Mouse (Mus musculus): ENCODE measurements around the gene Rps6kb2. TPM values are rescaled to one million over a fixed set of nuclear protein-coding genes. Genes with fewer than 3 reads are reported as not detected.

The Rps6kb2 gene
- polyA plus RNA-seq, 1 experiment from 2014 or later: 63.3 TPM

DNA sequence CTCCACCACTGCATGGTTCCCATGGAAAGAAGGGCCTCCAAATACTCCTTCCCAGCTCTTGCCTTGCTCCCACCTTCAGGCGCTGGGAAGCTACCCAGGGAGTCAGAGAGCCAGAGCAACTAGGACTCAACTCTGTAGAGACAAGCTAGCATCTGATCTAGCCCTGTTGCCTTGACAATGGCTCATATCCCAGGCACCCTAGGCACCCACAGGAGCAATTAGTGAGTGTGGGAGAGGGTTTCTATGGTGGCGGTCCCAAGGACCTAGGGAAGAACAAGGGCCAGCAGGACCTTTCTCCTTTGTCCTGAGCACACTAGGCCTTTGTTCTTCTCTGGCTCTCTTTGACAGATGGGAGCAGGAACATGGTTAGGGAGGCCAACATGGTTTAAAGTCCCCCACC lies 20.5 kb upstream of the Rps6kb2 start:
- H3K4me3 ChIP-seq: no peak overlapping the region
- no peaks in the 10 kb centered on the region for H3K36me3 ChIP-seq
- H3K4me1 ChIP-seq: peaks cover 11% of the 10 kb centered on the region
- H3K9me3 ChIP-seq: no peaks in the 10 kb centered on the region
- H3K4me2 ChIP-seq (replicated peaks): no peak overlapping the region
- H3K27ac ChIP-seq (replicated peaks): no peak overlapping the region
- no peak for ATAC-seq (ENCODE audit: low FRiP score, low read depth)
- H3K27me3 ChIP-seq: no peaks in the 10 kb centered on the region
- H3K9ac ChIP-seq (replicated peaks): no peak overlapping the region
- WGBS: 86% methylated on average over 2 of the region's 2 CpGs

DNA sequence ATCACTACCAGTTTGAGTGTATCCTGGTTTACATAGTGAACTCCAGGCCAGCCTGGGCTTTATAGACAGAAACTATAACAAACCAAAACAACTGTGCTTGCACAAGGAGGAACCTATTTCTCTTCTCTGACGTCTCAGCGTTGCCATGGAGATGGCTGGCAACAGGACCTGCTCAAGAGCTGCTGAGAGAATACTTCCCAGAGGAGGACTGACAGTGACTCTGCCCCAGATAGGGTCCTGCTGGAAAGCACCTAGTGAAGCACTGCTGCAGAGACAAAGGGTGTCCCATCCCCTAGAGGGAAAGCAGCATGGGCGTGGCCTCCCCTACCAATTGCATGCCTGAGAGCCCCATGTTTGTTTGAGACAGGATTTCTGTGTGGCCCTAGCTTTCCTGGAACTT lies 18.7 kb upstream of the Rps6kb2 start:
- Histone ChIP-seq H3K9me3 (no peaks in the 10 kb centered on the region), H3K9ac (replicated peaks) (no peak overlapping the region), H3K4me3 (no peak overlapping the region), H3K4me1 (peaks cover 11% of the 10 kb centered on the region), H3K27ac (replicated peaks) (no peak overlapping the region), H3K36me3 (no peaks in the 10 kb centered on the region), H3K4me2 (replicated peaks) (no peak overlapping the region), H3K27me3 (peaks cover 1% of the 10 kb centered on the region; the same call in 1 of the 2 replicates)
- no peak for ATAC-seq (ENCODE audit: low FRiP score, low read depth)
- 52% methylated on average over 3 of the region's 3 CpGs for WGBS

DNA sequence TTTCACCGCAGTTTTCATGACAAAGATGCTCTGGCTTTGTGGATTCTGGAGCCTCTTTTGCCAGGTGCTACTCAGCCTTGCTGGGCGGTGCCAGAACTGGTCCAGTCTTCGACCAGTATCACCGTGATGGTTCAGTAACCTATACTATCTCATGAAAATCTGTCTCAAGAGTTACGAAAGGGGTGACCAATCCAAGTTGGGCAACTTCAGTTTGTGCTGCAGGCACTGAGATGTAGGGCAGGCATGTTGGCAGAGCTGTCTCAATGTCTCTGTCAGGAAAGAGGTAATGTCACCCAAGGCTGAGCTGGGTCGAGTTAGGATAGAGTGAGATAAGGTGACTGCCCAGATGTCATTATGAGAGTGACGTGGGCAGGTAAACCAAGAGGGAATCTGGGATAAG lies 17.3 kb upstream of the Rps6kb2 start:
- peaks cover 14% of the 10 kb centered on the region for H3K4me1 ChIP-seq
- no peak overlapping the region for H3K9ac ChIP-seq (replicated peaks)
- H3K9me3 ChIP-seq: no peaks in the 10 kb centered on the region
- no peak overlapping the region for H3K4me3 ChIP-seq
- H3K4me2 ChIP-seq (replicated peaks): no peak overlapping the region
- ATAC-seq (ENCODE audit: low FRiP score, low read depth): no peak
- H3K36me3 ChIP-seq: no peaks in the 10 kb centered on the region
- H3K27ac ChIP-seq (replicated peaks): no peak overlapping the region
- peaks cover 10% of the 10 kb centered on the region; the same call in 1 of the 2 replicates for H3K27me3 ChIP-seq
- 86% methylated on average over 7 of the region's 7 CpGs for WGBS

DNA sequence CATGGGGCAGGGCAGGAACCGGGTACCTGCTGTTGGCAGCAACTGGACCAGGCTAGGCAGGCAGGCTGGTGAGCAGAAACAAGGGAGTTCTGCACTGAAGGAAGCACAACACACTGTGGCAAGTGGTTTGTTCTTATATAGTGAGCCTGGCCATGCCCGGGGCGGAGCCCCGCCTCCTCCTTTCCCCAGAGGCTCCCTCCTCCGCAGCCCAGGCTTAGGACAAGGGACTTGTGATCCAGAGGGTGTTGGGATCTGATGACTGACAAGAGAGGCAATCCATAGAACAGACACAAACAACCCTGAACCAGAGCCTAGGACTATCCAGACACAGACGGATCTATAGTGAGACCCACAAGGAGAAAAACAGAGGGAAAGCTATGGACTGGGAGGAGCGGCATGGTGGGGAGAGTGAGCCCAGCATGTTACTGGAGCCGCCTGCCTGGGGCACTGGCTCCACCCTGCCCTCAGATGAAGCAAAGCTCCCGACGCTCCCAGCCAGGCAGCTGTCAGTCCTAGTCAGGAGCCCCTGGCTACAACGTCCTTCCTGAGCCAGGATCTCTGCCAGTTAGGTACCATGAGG lies 12.3 kb upstream of the Rps6kb2 start, which contains the start of gene Carns1:
Carns1 (minus strand) TSS at position 112 of the 580 bp plus-strand sequence.
- peak within 1 kb of the TSS; percentile 46; the same call in 1 of the 2 replicates for H3K27ac ChIP-seq (replicated peaks)
- WGBS: 4% methylated on average over 11 of the region's 11 CpGs
- H3K4me2 ChIP-seq (replicated peaks): peak within 1 kb of the TSS; percentile 47
- H3K4me1 ChIP-seq: peaks cover 13% of the 10 kb centered on the region
- H3K9me3 ChIP-seq: no peaks in the 10 kb centered on the region
- no peaks in the 10 kb centered on the region for H3K36me3 ChIP-seq
- peak within 1 kb of the TSS; percentile 2 for H3K4me3 ChIP-seq
- peaks cover 37% of the 10 kb centered on the region for H3K27me3 ChIP-seq
- H3K9ac ChIP-seq (replicated peaks): peak within 1 kb of the TSS; percentile 37
- ATAC-seq (ENCODE audit: low FRiP score, low read depth): peak; percentile 52; the same call in 1 of the 2 replicates

DNA sequence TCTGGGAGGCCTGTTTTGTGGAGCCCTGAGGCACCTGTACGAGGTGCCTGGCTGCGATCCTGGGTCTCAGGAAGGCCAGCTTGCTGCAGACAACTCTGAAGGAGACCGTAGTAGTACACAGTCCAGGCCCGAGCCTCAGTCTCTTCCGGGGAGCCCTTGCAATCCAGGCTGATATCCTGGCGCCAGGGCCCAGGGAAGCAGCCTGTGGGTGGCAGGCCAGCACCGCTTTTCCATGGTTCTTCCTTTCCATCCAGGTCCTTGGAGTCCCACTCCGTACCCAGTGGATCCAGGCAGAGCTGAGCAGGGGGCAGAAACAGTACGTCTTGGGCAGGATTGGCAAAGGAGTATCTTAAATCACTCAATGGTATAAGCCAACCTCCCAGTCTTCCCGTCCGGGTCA lies 9.8 kb upstream of the Rps6kb2 start:
- H3K27ac ChIP-seq (replicated peaks): no peak overlapping the region
- 52% methylated on average over 11 of the region's 11 CpGs for WGBS
- no peaks in the 10 kb centered on the region for H3K9me3 ChIP-seq
- no peaks in the 10 kb centered on the region for H3K36me3 ChIP-seq
- H3K4me1 ChIP-seq: peaks cover 19% of the 10 kb centered on the region
- no peak for ATAC-seq (ENCODE audit: low FRiP score, low read depth)
- H3K9ac ChIP-seq (replicated peaks): no peak overlapping the region
- no peak overlapping the region for H3K4me3 ChIP-seq
- H3K4me2 ChIP-seq (replicated peaks): no peak overlapping the region
- peaks cover 39% of the 10 kb centered on the region for H3K27me3 ChIP-seq

DNA sequence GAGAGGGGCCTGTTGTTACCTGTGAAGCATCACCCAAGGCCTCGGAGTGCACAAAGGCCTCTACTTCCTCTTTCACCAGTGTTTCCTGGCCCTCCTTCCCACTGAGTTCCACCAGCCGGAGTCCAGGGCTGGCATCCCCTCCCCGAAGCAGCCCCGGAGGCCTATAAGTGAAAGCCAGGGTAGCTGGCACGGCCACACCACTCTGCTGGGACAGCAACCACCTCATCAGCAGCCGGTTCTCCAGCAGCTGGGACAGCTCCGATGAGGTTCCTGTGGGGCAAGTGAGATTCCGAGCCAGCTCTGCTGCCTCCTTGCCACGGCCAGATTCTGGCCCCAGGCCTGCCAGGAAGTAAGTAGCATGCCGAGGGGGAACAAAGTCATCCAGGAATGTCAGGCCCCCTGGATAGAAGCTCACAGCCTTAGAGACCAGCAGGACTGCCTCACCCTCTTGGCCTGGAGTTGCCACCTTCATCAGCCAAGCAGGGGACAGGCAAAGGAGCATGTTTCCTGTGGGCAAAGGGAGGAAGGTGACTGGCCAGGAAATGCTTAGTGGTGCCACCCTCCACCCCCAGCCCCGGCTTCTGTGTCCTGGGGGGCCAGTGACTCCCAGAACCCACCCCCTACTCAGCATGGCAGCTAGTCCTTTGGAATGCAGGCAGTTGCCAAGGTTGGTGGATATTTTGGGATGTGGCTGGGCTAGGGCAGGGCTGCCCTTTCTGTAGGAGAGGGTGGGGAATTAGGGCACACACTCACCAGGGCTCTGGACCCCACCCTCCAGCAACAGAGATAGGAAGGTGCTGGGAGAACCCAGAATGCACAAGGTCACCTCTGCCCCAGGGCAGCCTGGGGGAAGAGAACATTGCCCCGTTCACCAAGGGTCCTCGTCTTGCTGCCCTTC lies 8.5 kb upstream of the Rps6kb2 start:
- peak overlapping the region; percentile 37; the same call in 1 of the 2 replicates for H3K9ac ChIP-seq (replicated peaks)
- no peak overlapping the region for H3K4me3 ChIP-seq
- WGBS: 73% methylated on average over 13 of the region's 13 CpGs
- no peak for ATAC-seq (ENCODE audit: low FRiP score, low read depth)
- no peaks in the 10 kb centered on the region for H3K9me3 ChIP-seq
- no peak overlapping the region for H3K27ac ChIP-seq (replicated peaks)
- H3K4me2 ChIP-seq (replicated peaks): no peak overlapping the region
- peaks cover 35% of the 10 kb centered on the region for H3K27me3 ChIP-seq
- peaks cover 19% of the 10 kb centered on the region for H3K4me1 ChIP-seq
- no peaks in the 10 kb centered on the region for H3K36me3 ChIP-seq

DNA sequence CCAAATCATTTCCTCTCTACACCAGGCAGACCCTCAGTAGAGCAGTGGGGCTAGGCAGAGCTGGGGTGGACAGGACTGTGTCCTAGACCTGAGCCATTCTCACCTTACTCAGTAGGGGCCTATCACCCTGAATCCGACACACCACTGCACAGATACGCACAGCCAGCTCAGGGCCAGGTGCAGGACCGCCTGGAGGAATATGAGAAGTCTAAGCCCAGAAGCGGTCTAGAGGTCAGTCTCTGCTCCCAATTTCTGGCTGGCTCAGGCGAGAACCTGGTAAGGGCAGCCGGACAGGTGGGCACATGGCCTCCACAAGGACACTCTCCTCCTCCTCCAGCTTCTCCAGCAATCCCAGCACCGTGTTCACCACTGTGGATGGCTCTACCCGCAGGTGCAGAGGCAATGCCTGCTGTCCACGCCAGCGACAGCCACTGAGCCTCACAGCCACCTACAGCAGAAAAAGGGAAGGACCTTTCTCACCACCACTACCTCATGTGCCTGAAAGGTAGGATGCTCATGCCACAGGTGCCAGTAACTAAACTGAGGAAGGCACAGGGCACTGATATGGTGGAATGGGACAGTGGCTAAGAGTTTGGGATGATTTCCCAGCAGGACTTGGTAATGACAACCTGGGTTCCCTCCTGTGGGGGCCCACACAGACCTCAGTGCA lies 7.7 kb upstream of the Rps6kb2 start:
- no peak overlapping the region for H3K9ac ChIP-seq (replicated peaks)
- H3K4me3 ChIP-seq: no peak overlapping the region
- H3K36me3 ChIP-seq: no peaks in the 10 kb centered on the region
- no peak for ATAC-seq (ENCODE audit: low FRiP score, low read depth)
- H3K4me1 ChIP-seq: peaks cover 17% of the 10 kb centered on the region
- no peak overlapping the region for H3K27ac ChIP-seq (replicated peaks)
- H3K9me3 ChIP-seq: no peaks in the 10 kb centered on the region
- H3K4me2 ChIP-seq (replicated peaks): no peak overlapping the region
- H3K27me3 ChIP-seq: peaks cover 30% of the 10 kb centered on the region; the same call in 1 of the 2 replicates
- WGBS: 86% methylated on average over 10 of the region's 10 CpGs

DNA sequence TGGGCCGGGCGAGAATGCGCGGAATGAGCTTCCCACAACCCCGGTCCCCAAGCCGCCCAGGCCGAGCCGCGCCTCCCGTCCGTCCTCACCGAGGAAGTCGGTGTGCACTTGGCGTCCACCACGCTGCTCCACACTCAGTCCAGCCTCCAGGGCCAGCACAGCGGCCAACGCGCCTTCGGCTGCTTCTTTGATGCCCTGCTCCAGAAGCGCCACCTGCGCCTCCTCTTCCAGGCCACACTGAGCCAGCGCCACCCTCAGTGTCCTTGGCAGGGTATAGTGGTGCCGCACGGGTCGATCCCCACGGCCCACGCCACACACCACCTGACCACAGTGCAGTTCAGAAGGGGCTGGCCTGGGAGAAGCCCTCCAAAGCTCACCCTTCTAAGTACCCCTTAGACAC lies 6.7 kb upstream of the Rps6kb2 start:
- Histone ChIP-seq H3K27me3 (peaks cover 25% of the 10 kb centered on the region; the same call in 1 of the 2 replicates), H3K27ac (replicated peaks) (peak overlapping the region; percentile 82), H3K9ac (replicated peaks) (peak overlapping the region; percentile 72), H3K9me3 (no peaks in the 10 kb centered on the region), H3K4me1 (peaks cover 7% of the 10 kb centered on the region), H3K4me3 (peak overlapping the region; percentile 41), H3K36me3 (no peaks in the 10 kb centered on the region), H3K4me2 (replicated peaks) (peak overlapping the region; percentile 77)
- peak; percentile 72 for ATAC-seq (ENCODE audit: low FRiP score, low read depth)
- WGBS: 8% methylated on average over 26 of the region's 27 CpGs

DNA sequence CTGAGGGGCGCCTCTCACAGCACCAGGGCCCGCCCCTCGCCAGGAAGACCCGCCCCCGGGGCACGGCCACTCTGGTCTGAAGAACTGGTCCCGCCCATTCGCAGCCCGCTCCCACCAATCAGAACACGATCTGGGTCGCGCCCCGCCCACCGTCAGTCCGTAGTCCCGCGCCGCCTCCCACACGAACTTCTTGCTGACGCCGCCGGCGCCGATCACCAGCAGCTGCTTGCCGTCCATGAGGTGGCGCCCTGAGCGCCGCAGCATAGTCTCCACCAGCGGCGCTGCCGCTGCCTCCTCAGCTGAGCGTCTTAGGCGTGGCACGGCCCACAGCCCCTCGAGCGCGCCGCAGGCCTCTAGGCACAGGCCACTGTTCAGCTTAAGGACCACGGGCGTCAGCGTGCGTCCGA lies 6.2 kb upstream of the Rps6kb2 start:
- H3K27me3 ChIP-seq: peaks cover 21% of the 10 kb centered on the region; the same call in 1 of the 2 replicates
- peaks cover 6% of the 10 kb centered on the region for H3K4me1 ChIP-seq
- H3K4me3 ChIP-seq: peak overlapping the region; percentile 41
- peak overlapping the region; percentile 77 for H3K4me2 ChIP-seq (replicated peaks)
- peak; percentile 95 for ATAC-seq (ENCODE audit: low FRiP score, low read depth)
- H3K27ac ChIP-seq (replicated peaks): peak overlapping the region; percentile 82
- H3K36me3 ChIP-seq: no peaks in the 10 kb centered on the region
- under 1% methylated on average over 42 of the region's 43 CpGs for WGBS
- H3K9me3 ChIP-seq: no peaks in the 10 kb centered on the region
- peak overlapping the region; percentile 72 for H3K9ac ChIP-seq (replicated peaks)

DNA sequence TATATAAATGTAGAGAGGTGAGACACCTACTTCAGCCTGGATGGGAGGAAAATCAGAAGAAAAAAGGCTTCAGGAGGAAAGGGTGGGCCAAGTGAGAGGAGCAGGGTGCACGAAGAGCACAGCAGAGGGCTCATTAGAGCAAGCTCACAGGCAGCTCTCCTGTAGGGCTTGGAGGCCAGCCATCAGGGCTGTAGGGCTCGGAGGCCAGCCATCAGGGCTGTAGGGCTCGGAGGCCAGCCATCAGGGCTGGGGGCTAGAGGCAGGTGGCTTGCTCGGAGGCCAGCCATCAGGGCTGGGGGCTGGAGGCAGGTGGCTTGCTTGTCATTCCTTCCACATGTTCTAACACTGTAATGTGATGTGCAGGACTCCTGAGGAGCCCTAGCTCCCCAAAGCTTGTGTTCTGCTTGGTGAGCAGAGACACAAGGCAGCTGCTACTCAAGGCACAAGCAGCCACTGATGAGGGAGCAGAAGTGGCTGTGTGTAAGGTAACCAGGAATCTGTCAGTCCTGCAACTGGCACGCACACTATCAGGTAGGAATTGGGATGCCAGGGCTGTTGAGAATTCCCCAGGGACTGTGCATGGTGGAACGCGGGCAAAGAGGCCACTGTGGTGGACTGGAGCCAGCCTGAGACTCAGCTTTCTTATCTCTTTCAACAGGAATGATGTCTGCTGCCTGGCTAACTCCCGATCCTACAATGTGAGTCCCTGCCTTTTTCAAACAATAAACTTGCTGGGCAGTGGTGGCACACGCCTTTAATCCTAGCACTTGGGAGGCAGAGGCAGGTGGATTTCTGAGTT lies 3.7 kb upstream of the Rps6kb2 start:
- no peak overlapping the region for H3K9ac ChIP-seq (replicated peaks)
- H3K27me3 ChIP-seq: 0 out of 2 replicates have a peak, but pooled peaks cover 15% of the 10 kb centered on the region
- ATAC-seq (ENCODE audit: low FRiP score, low read depth): no peak
- no peaks in the 10 kb centered on the region for H3K36me3 ChIP-seq
- 82% methylated on average over 9 of the region's 9 CpGs for WGBS
- no peak overlapping the region for H3K4me2 ChIP-seq (replicated peaks)
- H3K4me1 ChIP-seq: peaks cover 20% of the 10 kb centered on the region
- H3K27ac ChIP-seq (replicated peaks): no peak overlapping the region
- no peaks in the 10 kb centered on the region for H3K9me3 ChIP-seq
- H3K4me3 ChIP-seq: no peak overlapping the region

DNA sequence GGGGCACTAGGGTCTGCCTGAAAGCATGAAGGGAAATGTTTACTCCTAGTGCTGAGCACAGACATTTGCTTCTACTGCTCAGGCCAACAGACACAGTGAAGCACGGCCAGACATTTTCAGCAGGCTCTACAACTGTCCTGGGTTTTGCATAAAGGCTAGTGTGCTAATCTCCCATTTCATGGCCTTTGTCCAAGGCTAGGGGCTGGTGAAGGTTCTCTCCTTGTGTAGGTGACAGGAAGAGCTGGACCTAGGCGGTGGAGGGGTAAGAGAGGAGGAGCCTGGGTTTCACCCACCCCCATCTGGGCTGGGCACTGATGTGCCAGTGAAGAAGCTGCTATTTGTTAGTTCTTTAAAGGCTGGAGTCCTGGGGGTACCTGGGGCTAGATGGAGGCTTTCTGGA lies 1.6 kb upstream of the Rps6kb2 start:
- no peak overlapping the region for H3K27ac ChIP-seq (replicated peaks)
- 74% methylated on average over 2 of the region's 2 CpGs for WGBS
- H3K9ac ChIP-seq (replicated peaks): 0 out of 2 replicates have a peak overlapping the region, but pooled peaks have one; percentile 6
- H3K27me3 ChIP-seq: no peaks in the 10 kb centered on the region
- peaks cover 12% of the 10 kb centered on the region for H3K36me3 ChIP-seq
- ATAC-seq (ENCODE audit: low FRiP score, low read depth): no peak
- H3K4me2 ChIP-seq (replicated peaks): no peak overlapping the region
- H3K9me3 ChIP-seq: no peaks in the 10 kb centered on the region
- H3K4me1 ChIP-seq: peaks cover 15% of the 10 kb centered on the region
- H3K4me3 ChIP-seq: no peak overlapping the region

Data from midbrain, embryonic 12.5 days (tissue).